Mouse (Mus musculus) MEL (cell line): ENCODE results near the gene Mpeg1. TPM values are rescaled to one million over a fixed set of nuclear protein-coding genes. Genes with fewer than 3 reads are reported as not detected.

Source experiments
- DNase-seq: peaks from one replicate; pipeline ENCODE4 v3.0.0; 2011; ENCODE audit warnings: low read depth, low spot score
- H3K27ac ChIP-seq: 2 replicates; pipeline ENCODE4 v1.5.1; 2012; ENCODE audit warnings: low read depth, mild to moderate bottlenecking, control low read depth, low read length, moderate library complexity; ENCODE audit not compliant: control insufficient read depth
- H3K27me3 ChIP-seq, 2 experiments: fragments of 150-350 bp in 1 of 2; sonication (generic) in 1 of 2; 2 replicates each; pipeline ENCODE4 v1.6.1; 2012; ENCODE audit warnings: low read length in 2 of 2, mild to moderate bottlenecking in 2 of 2, improper control_type of control experiment in 1 of 2, moderate library complexity in 1 of 2; ENCODE audit not compliant: insufficient read depth in 2 of 2, control insufficient read depth in 1 of 2
- H3K36me3 ChIP-seq, 2 experiments: 2 replicates each; pipeline ENCODE4 v1.6.1; 2012 to 2014; ENCODE audit warnings: low read length in 2 of 2, improper control_type of control experiment in 1 of 2, inconsistent platforms in 1 of 2, mild to moderate bottlenecking in 1 of 2; ENCODE audit not compliant: insufficient read depth in 2 of 2, control insufficient read depth in 1 of 2
- H3K4me1 ChIP-seq, 2 experiments: fragments of 150-350 bp in 1 of 2; sonication (generic) in 1 of 2; 2 replicates each; pipeline ENCODE4 v1.6.1; 2012; ENCODE audit warnings: low read length in 2 of 2, improper control_type of control experiment in 1 of 2, mild to moderate bottlenecking in 1 of 2; ENCODE audit not compliant: insufficient read depth in 2 of 2, control insufficient read depth in 1 of 2
- H3K4me3 ChIP-seq, 2 experiments: fragments of 150-350 bp in 1 of 2; sonication (generic) in 1 of 2; 2 replicates each; pipeline ENCODE4 v1.5.1; 2012; ENCODE audit warnings: low read depth in 2 of 2, low read length in 2 of 2, mild to moderate bottlenecking in 2 of 2, moderate library complexity in 2 of 2, control low read depth in 1 of 2, improper control_type of control experiment in 1 of 2; ENCODE audit not compliant: control insufficient read depth in 1 of 2, insufficient read depth in 1 of 2
- H3K79me2 ChIP-seq: 2 replicates; pipeline ENCODE4 v1.6.1; 2012; ENCODE audit warnings: mild to moderate bottlenecking, low read length, moderate library complexity; ENCODE audit not compliant: control insufficient read depth, poor library complexity, insufficient read depth
- H3K9ac ChIP-seq: 2 replicates; pipeline ENCODE4 v1.6.1; 2012; ENCODE audit warnings: low read depth, mild to moderate bottlenecking, control low read depth, low read length, moderate library complexity; ENCODE audit not compliant: control insufficient read depth, poor library complexity, severe bottlenecking
- H3K9me3 ChIP-seq: fragments of 150-350 bp; sonication (generic); replicated peaks from 2 replicates; pipeline ENCODE4 v1.6.1; 2012; ENCODE audit warnings: mild to moderate bottlenecking, low read length, improper control_type of control experiment, moderate library complexity; ENCODE audit not compliant: insufficient read depth
- BHLHE40 ChIP-seq: IDR thresholded peaks from 2 replicates; pipeline ENCODE4 v1.6.1; 2012; ENCODE audit warnings: low read depth, mild to moderate bottlenecking, inconsistent platforms, low read length, improper control_type of control experiment, borderline replicate concordance
- CHD1 ChIP-seq: IDR thresholded peaks from 2 replicates; pipeline ENCODE4 v1.6.1; 2012; ENCODE audit warnings: low read depth, mild to moderate bottlenecking, inconsistent platforms, low read length, improper control_type of control experiment
- CHD2 ChIP-seq: IDR thresholded peaks from 2 replicates; pipeline ENCODE4 v1.6.1; 2011; ENCODE audit warnings: low read length, improper control_type of control experiment
- CTCF ChIP-seq, 3 experiments: IDR thresholded peaks in 2 of 3; conservative IDR thresholded peaks in 1 of 3; 2 replicates each; pipeline ENCODE4 v1.5.1; 2011 to 2012; ENCODE audit warnings: low read length in 3 of 3, low read depth in 2 of 3, mild to moderate bottlenecking in 2 of 3, improper control_type of control experiment in 1 of 3, inconsistent platforms in 1 of 3, mixed read lengths in 1 of 3, moderate library complexity in 1 of 3; ENCODE audit not compliant: control insufficient read depth in 1 of 3, insufficient read depth in 1 of 3, poor library complexity in 1 of 3, severe bottlenecking in 1 of 3
- ELF1 ChIP-seq: IDR thresholded peaks from 2 replicates; pipeline ENCODE4 v1.6.1; 2014; ENCODE audit warnings: low read depth, mild to moderate bottlenecking, inconsistent platforms, low read length, improper control_type of control experiment, moderate library complexity
- HCFC1 ChIP-seq: IDR thresholded peaks from 2 replicates; pipeline ENCODE4 v1.6.1; 2012; ENCODE audit warnings: low read depth, mild to moderate bottlenecking, inconsistent platforms, low read length, improper control_type of control experiment, moderate library complexity
- KAT2A ChIP-seq: conservative IDR thresholded peaks from 2 replicates; pipeline ENCODE4 v1.6.1; 2012; ENCODE audit warnings: low read depth, low read length, improper control_type of control experiment, inconsistent platforms
- MAFK ChIP-seq: IDR thresholded peaks from 2 replicates; pipeline ENCODE4 v1.6.1; 2011; ENCODE audit warnings: low read depth, mild to moderate bottlenecking, low read length, improper control_type of control experiment, borderline replicate concordance
- MAX ChIP-seq: IDR thresholded peaks from 2 replicates; pipeline ENCODE4 v1.6.1; 2011; ENCODE audit warnings: low read length, improper control_type of control experiment
- MAZ ChIP-seq: IDR thresholded peaks from 2 replicates; pipeline ENCODE4 v1.6.1; 2012; ENCODE audit warnings: low read depth, mild to moderate bottlenecking, inconsistent platforms, low read length, improper control_type of control experiment
- MEF2A ChIP-seq: IDR thresholded peaks from 2 replicates; pipeline ENCODE4 v1.6.1; 2014; ENCODE audit warnings: low read depth, mild to moderate bottlenecking, inconsistent platforms, low read length, improper control_type of control experiment; ENCODE audit not compliant: poor library complexity, insufficient replicate concordance, severe bottlenecking; ENCODE audit errors: extremely low read depth
- MXI1 ChIP-seq: IDR thresholded peaks from 2 replicates; pipeline ENCODE4 v1.6.1; 2011; ENCODE audit warnings: mild to moderate bottlenecking, low read depth, low read length, improper control_type of control experiment
- MYC ChIP-seq: IDR thresholded peaks from 2 replicates; pipeline ENCODE4 v1.6.1; 2011; ENCODE audit warnings: low read depth, mild to moderate bottlenecking, low read length, improper control_type of control experiment, moderate library complexity
- NRF1 ChIP-seq: IDR thresholded peaks from 2 replicates; pipeline ENCODE4 v1.6.1; 2014; ENCODE audit warnings: low read depth, mild to moderate bottlenecking, inconsistent platforms, low read length, improper control_type of control experiment, moderate library complexity; ENCODE audit not compliant: poor library complexity, insufficient read depth, severe bottlenecking
- POLR2A ChIP-seq, 2 experiments: IDR thresholded peaks; 2 replicates each; pipeline ENCODE4 v1.6.1; 2011 to 2012; ENCODE audit warnings: low read length in 2 of 2, mild to moderate bottlenecking in 2 of 2, control low read depth in 1 of 2, improper control_type of control experiment in 1 of 2, low read depth in 1 of 2, moderate library complexity in 1 of 2; ENCODE audit not compliant: control insufficient read depth in 1 of 2, insufficient read depth in 1 of 2, poor library complexity in 1 of 2
- POLR2AphosphoS2 ChIP-seq: IDR thresholded peaks from 2 replicates; pipeline ENCODE4 v1.6.1; 2011; ENCODE audit warnings: low read length, improper control_type of control experiment
- SIN3A ChIP-seq: IDR thresholded peaks from 2 replicates; pipeline ENCODE4 v1.6.1; 2012; ENCODE audit warnings: low read length, improper control_type of control experiment, inconsistent platforms
- SMC3 ChIP-seq: IDR thresholded peaks from 2 replicates; pipeline ENCODE4 v1.6.1; 2011; ENCODE audit warnings: low read depth, low read length, improper control_type of control experiment
- TAL1 ChIP-seq: IDR thresholded peaks from 2 replicates; pipeline ENCODE4 v1.6.1; 2012; ENCODE audit warnings: mild to moderate bottlenecking, inconsistent platforms, low read length, moderate library complexity, mixed read lengths
- TBP ChIP-seq: IDR thresholded peaks from 2 replicates; pipeline ENCODE4 v1.8.0; 2011; ENCODE audit warnings: low read depth, low read length, improper control_type of control experiment
- TCF12 ChIP-seq: IDR thresholded peaks from 2 replicates; pipeline ENCODE4 v1.6.1; 2014; ENCODE audit warnings: low read depth, mild to moderate bottlenecking, inconsistent platforms, low read length, improper control_type of control experiment, moderate library complexity
- UBTF ChIP-seq: IDR thresholded peaks from 2 replicates; pipeline ENCODE4 v1.6.1; 2012; ENCODE audit warnings: low read depth, mild to moderate bottlenecking, inconsistent platforms, low read length, improper control_type of control experiment, moderate library complexity, borderline replicate concordance; ENCODE audit not compliant: insufficient read depth
- USF2 ChIP-seq, 2 experiments: IDR thresholded peaks; 2 replicates each; pipeline ENCODE4 v1.6.1; 2011 to 2012; ENCODE audit warnings: improper control_type of control experiment in 2 of 2, low read length in 2 of 2, borderline replicate concordance in 1 of 2, inconsistent platforms in 1 of 2, low read depth in 1 of 2, mild to moderate bottlenecking in 1 of 2; ENCODE audit not compliant: insufficient read depth in 1 of 2
- ZC3H11A ChIP-seq: IDR thresholded peaks from 2 replicates; pipeline ENCODE4 v1.6.1; 2012; ENCODE audit warnings: low read depth, mild to moderate bottlenecking, inconsistent platforms, low read length, improper control_type of control experiment
- ZKSCAN1 ChIP-seq: IDR thresholded peaks from 2 replicates; pipeline ENCODE4 v1.6.1; 2012; ENCODE audit warnings: low read depth, mild to moderate bottlenecking, inconsistent platforms, low read length, improper control_type of control experiment, moderate library complexity
- polyA plus RNA-seq, 2 experiments: library from polyadenylated mRNA; stranded (reverse) in 1 of 2; unstranded in 1 of 2; fragments of >175 nt in 1 of 2; fragments of >200 nt in 1 of 2; gene quantifications; 2 replicates each; pipeline versions ENCODE4 v1.2.1 to v1.2.4; 2012; ENCODE audit warnings: low replicate concordance in 2 of 2, low read depth in 1 of 2; ENCODE audit not compliant: insufficient read length in 2 of 2, insufficient read depth in 1 of 2, missing spikeins in 1 of 2
- total RNA-seq: library from RNA; depleted of rRNA; stranded (reverse); fragments of 300-350 nt; gene quantifications from 2 replicates; pipeline ENCODE4 v1.2.3, GENCODE M21; 2012

Mpeg1 gene
- total and polyA plus RNA-seq, 3 experiments: 0.07 TPM; not detected in 2

GRCm38 (mm10) chr19:12486875-12487274 lies 26.3 kb downstream of the Mpeg1 start:
- no peak for TF ChIP-seq MEF2A
- no peak for TF ChIP-seq CTCF (IDR thresholded peaks at IDR 0.05 in 2 of 3, conservative IDR thresholded peaks at IDR 0.05 in 1 of 3; ENCODE audit: control insufficient read depth in 1 of 3, insufficient read depth in 1 of 3, low read depth in 2 of 3, low read length in 3 of 3, poor library complexity in 1 of 3, severe bottlenecking in 1 of 3)
- TF ChIP-seq SIN3A: no peak
- TF ChIP-seq MAX: no peak
- TF ChIP-seq POLR2A (IDR thresholded peaks at IDR 0.05; ENCODE audit: control insufficient read depth in 1 of 2, insufficient read depth in 1 of 2, low read depth in 1 of 2, low read length in 2 of 2, poor library complexity in 1 of 2): no peak
- no peak for TF ChIP-seq POLR2AphosphoS2
- no peak for TF ChIP-seq NRF1
- no peak for TF ChIP-seq ZC3H11A
- no peak for TF ChIP-seq MAZ
- no peak for TF ChIP-seq CHD1
- no peak for TF ChIP-seq SMC3
- TF ChIP-seq HCFC1: no peak
- TF ChIP-seq TBP: no peak
- no peak for TF ChIP-seq MYC
- no peak for TF ChIP-seq CHD2
- no peak for TF ChIP-seq MXI1
- no peak for TF ChIP-seq UBTF
- TF ChIP-seq BHLHE40: no peak
- TF ChIP-seq, all 39 proteins: peak for 0
- no peak for DNase-seq
- H3K27ac ChIP-seq: no peak overlapping the region

DNA sequence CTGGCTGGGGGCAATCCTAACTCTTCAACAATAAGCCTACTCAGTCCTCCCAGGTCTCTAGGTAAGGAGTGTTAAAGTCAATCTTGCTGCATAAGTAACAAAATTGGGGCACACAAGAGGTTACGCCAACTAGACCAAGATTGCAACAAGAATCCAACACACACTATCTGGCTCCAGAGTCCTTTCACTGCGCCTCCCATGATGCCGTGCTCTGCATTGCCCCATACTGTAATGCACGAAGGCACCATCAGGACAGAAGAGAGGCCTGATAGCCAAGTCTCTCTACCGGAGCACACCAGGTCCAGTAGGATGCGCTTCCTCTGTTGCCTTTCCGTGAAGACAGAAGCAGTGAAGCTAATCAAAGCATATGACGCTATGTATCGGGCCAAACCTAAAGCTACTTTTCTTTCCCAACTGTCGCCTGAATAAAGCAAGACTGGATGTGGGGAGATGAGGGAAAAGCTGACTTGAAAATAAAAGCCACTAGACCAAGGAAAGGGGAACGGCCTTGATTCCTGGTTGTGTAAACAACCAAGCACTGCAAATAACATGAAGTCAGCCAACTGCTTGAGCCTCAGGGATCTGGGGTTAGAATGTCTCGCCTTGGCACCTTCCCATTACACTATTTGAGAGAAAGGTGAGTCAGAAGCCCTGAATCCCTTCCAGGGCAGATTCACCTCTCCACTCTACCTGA lies 27.1 kb downstream of the Mpeg1 start:
- peaks cover 0 to 3% of the 10 kb centered on the region in 2 experiments; a peak in 2 of 4 replicates for H3K36me3 ChIP-seq
- no peak for TF ChIP-seq KAT2A
- TF ChIP-seq TCF12: no peak
- TF ChIP-seq MAFK: no peak
- no peak for TF ChIP-seq MAZ
- no peak for TF ChIP-seq CHD1
- no peak for TF ChIP-seq TAL1
- TF ChIP-seq ZKSCAN1: no peak
- no peak for TF ChIP-seq USF2 (IDR thresholded peaks at IDR 0.05; ENCODE audit: borderline replicate concordance in 1 of 2, insufficient read depth in 1 of 2, low read depth in 1 of 2, low read length in 2 of 2)
- no peak for TF ChIP-seq ELF1
- TF ChIP-seq MEF2A: no peak
- no peaks in the 10 kb centered on the region for H3K79me2 ChIP-seq
- no peak overlapping the region for H3K27ac ChIP-seq
- DNase-seq: no peak
- no peaks in the 10 kb centered on the region for H3K9me3 ChIP-seq
- H3K27me3 ChIP-seq: no peaks in the 10 kb centered on the region
- peaks cover 0 to 10% of the 10 kb centered on the region in 2 experiments; a peak in 2 of 4 replicates for H3K4me1 ChIP-seq
- no peak overlapping the region for H3K9ac ChIP-seq
- no peak overlapping the region for H3K4me3 ChIP-seq

More at GRCm38 (mm10) chr19:12486875-12487274, 26.3 kb downstream of the Mpeg1 start:
- H3K9ac ChIP-seq: no peak overlapping the region
- no peak overlapping the region for H3K4me3 ChIP-seq
- no peaks in the 10 kb centered on the region for H3K79me2 ChIP-seq
- peaks cover 0 to 10% of the 10 kb centered on the region in 2 experiments; a peak in 2 of 4 replicates for H3K4me1 ChIP-seq
- peaks cover 0 to 3% of the 10 kb centered on the region in 2 experiments; a peak in 2 of 4 replicates for H3K36me3 ChIP-seq
- H3K9me3 ChIP-seq: no peaks in the 10 kb centered on the region
- no peaks in the 10 kb centered on the region for H3K27me3 ChIP-seq
